Mouse (Mus musculus): ENCODE results near the gene Prpsap2. TPM values are rescaled to one million over a fixed set of nuclear protein-coding genes. Genes with fewer than 3 reads are reported as not detected.

The Prpsap2 gene
- polyA plus RNA-seq (2017; shearing (Covaris generic)), result 23.7 TPM

DNA sequence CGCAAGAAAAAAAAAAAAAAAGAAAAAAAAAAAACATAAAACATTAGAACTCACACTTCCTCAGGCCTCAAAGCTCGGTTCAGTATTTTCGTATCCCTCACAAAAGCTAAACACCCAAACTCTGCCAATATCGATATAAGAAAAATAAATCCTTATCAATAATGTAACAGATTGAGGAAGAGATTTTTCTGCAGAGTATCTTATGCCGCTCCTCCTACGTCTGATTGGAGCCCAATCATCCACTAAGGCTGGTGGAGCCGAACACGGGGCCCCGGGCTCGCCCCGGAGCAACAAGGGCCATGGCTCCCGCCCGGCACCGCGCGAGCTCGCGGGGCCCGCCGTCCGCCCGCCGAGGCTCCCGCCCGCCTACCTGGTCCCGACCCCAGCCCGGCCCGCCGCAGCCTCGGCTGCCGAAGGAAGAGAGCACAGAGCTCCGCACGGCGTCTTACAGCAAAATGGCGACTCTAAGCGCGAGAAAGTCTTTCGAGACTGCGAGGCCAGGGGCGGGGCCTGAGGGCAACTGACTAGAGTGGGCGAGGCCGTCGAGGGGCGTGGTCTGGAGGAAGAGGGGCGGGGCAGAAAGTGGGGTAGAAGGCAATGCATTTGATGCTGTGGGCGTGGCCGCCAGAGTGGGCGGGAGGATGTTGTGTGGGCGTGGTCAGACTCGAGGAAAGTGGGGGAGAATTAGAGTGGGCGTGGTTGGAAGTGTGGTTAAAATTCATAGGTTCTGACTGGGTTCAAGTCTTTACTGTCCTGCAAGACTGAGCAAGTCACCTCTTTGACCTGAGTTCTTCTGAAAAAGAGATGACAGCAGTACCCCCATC, at the start of gene Prpsap2:
Gene Prpsap2, minus strand, starts transcription at position 505 of the 824 bp plus-strand sequence.

DNA sequence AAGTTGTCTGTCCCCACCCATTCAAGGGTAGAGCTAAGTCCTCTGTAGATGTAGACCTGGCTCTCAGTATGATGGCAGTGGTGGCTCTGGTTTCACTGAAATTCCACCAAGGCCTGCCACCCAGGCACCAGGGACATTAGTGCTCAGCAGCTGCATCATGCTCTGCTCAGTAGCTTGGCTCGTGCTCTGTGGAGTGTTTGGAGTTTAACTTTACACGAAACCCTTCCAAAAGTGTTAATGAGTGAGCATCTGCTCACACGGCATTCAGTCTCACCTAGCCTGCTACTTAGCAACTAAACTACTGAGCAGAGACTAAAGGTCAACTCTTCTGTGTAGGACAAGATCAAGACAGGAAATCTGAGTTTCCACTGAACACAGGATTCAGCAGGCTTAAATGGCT, 41.3 kb downstream of the Prpsap2 start, which contains the start of gene Slc5a10:
Gene Slc5a10, minus strand, starts transcription at position 191 of the 400 bp plus-strand sequence.

DNA sequence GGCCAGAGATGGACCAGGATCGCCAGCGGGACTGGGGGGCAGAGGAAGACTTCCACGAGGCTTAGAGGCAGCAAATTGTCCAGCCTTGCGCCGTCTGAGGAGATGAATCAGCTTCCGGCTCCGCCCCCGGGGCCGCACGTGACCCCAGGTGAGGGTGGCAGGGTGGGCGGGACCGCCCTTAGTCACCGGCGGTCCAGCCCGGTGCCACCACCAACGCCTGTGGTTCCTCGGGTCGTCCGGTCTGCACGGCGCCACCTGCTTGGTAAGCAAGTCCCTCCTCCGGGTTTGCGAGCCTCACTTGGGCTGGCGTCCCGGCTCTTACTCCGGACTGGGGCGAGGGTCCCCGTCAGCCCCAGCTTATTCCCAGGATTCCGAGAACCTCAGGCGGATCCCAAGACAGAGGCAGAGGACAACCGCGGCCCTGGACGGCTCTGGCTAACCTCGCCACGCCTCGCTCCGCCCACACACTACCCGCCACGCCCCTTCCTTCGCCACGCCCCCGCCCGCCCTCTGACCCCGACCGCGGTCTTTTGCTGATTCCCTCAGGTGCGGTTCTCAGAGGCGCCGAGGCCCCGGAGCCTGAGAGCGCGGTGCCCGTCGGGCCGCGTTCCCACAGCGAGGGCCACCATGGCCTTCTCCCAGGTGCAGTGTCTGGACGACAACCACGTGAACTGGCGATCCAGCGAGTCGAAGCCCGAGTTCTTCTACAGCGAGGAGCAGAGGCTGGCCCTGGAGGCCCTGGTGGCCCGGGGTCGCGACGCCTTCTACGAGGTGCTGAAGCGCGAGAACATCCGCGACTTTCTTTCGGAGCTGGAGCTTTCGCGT, 77.8 kb downstream of the Prpsap2 start, which contains the start of gene Fam83g:
Gene Fam83g, plus strand, starts transcription at position 185 of the 825 bp plus-strand sequence.

Other genes with a start within 250 kb of the Prpsap2 start
- 0.35 TPM for gene Epn2, start 182.4 kb downstream of the Prpsap2 start, polyA plus RNA-seq (2017; shearing (Covaris generic))
- 322 TPM for gene Grap, start 108.8 kb downstream of the Prpsap2 start, polyA plus RNA-seq (2017; shearing (Covaris generic))
- 1.3 TPM for gene Fam83g, start 78.0 kb downstream of the Prpsap2 start, polyA plus RNA-seq (2017; shearing (Covaris generic))
- gene Slc5a10, start 41.3 kb downstream of the Prpsap2 start, polyA plus RNA-seq (2017; shearing (Covaris generic)), result not detected
- gene Ulk2, start 93.0 kb upstream of the Prpsap2 start, polyA plus RNA-seq (2017; shearing (Covaris generic)), result 24.5 TPM
- gene Akap10, start 168.2 kb upstream of the Prpsap2 start, polyA plus RNA-seq (2017; shearing (Covaris generic)), result 54.2 TPM
- 0.96 TPM for gene Specc1, start 194.7 kb upstream of the Prpsap2 start, polyA plus RNA-seq (2017; shearing (Covaris generic))